Mouse (Mus musculus) left cerebral cortex, postnatal 14 days (tissue): ENCODE results near the gene Fstl4. TPM values are rescaled to one million over a fixed set of nuclear protein-coding genes. Genes with fewer than 3 reads are reported as not detected.
A peak's percentile ranks its signal among the peaks of the same experiment; 100 is the strongest.
"Not testable (repeated sequence)": the region's sequence is repeated elsewhere in the genome, so short reads cannot be mapped to it uniquely, and the experiment has no call there.

Experiments used
- DNase-seq, 2 experiments: peaks; one replicate each; pipeline ENCODE4 v3.0.0; 2021 to 2022; ENCODE audit warnings: low spot score in 2 of 2, mixed read lengths in 1 of 2
- intact Hi-C: fragments of 180-260 bp; cut with DNase I; formaldehyde crosslinking; loops from one replicate; pipeline ENCODE4 v1.15.1; 2025
- total RNA-seq, 2 experiments: library from RNA; stranded (reverse); gene quantifications; 2 replicates each; pipeline ENCODE4 v1.2.3; 2021

The Fstl4 gene
- total RNA-seq, 2 experiments from 2014 or later: 25.6 to 30.2 TPM

- intact Hi-C loops: no loop called here
- DNase-seq: no peak
Observed at GRCm38 (mm10) chr11:53067699-53068478, 303.5 kb downstream of the Fstl4 start.

GRCm38 (mm10) chr11:53068479-53069065, 304.1 kb downstream of the Fstl4 start:
- intact Hi-C loops: no loop called here
- DNase-seq: peak in 1 of 2 experiments; percentile 22

GRCm38 (mm10) chr11:53069751-53070150, 305.3 kb downstream of the Fstl4 start:
- intact Hi-C loops: no loop called here
- no peak for DNase-seq

- DNase-seq: no peak
- intact Hi-C loops: no loop called here
Observed at GRCm38 (mm10) chr11:53071602-53072001, 307.2 kb downstream of the Fstl4 start.

GRCm38 (mm10) chr11:53077641-53078040, 313.2 kb downstream of the Fstl4 start:
- DNase-seq: no peak
- intact Hi-C loops: no loop called here

- DNase-seq: no peak
- intact Hi-C loops: no loop called here
Observed at GRCm38 (mm10) chr11:53078419-53079334, 314.2 kb downstream of the Fstl4 start.

- intact Hi-C loops: no loop called here
- DNase-seq: no peak
Observed at GRCm38 (mm10) chr11:53081310-53081709, 316.9 kb downstream of the Fstl4 start.

- peak in 1 of 2 experiments; percentile 13 for DNase-seq
- intact Hi-C loops: no loop called here
Observed at GRCm38 (mm10) chr11:53085367-53085766, 320.9 kb downstream of the Fstl4 start.

- intact Hi-C loops: no loop called here
- DNase-seq: no peak
Observed at GRCm38 (mm10) chr11:53085858-53086565, 321.6 kb downstream of the Fstl4 start.

GRCm38 (mm10) chr11:53087896-53088295, 323.5 kb downstream of the Fstl4 start:
- DNase-seq, intact Hi-C loops: not testable (repeated sequence)

GRCm38 (mm10) chr11:53091596-53091995, 327.2 kb downstream of the Fstl4 start:
- intact Hi-C loops: no loop called here
- DNase-seq: no peak

GRCm38 (mm10) chr11:53096871-53097270, 332.4 kb downstream of the Fstl4 start:
- intact Hi-C loops: no loop called here
- no peak for DNase-seq

- DNase-seq: peak; percentile 48 to 64
- intact Hi-C loops: no loop called here
Observed at GRCm38 (mm10) chr11:53097331-53097730, 332.9 kb downstream of the Fstl4 start.

- intact Hi-C loops: no loop called here
- no peak for DNase-seq
Observed at GRCm38 (mm10) chr11:53097870-53098269, 333.4 kb downstream of the Fstl4 start.

GRCm38 (mm10) chr11:53098780-53099198, 334.4 kb downstream of the Fstl4 start:
- intact Hi-C loops: no loop called here
- DNase-seq: no peak

GRCm38 (mm10) chr11:53099322-53099721, 334.9 kb downstream of the Fstl4 start:
- DNase-seq: no peak
- intact Hi-C loops: no loop called here

- intact Hi-C loops: no loop called here
- no peak for DNase-seq
Observed at GRCm38 (mm10) chr11:53101732-53102131, 337.3 kb downstream of the Fstl4 start.

GRCm38 (mm10) chr11:53103601-53104325, 339.3 kb downstream of the Fstl4 start:
- no peak for DNase-seq
- intact Hi-C loops: no loop called here

GRCm38 (mm10) chr11:53107706-53108105, 343.3 kb downstream of the Fstl4 start:
- intact Hi-C loops: no loop called here
- DNase-seq: no peak
